Mouse (Mus musculus) liver, adult 10 weeks (tissue): ENCODE data around the gene Nelfb. TPM values are rescaled to one million over a fixed set of nuclear protein-coding genes. Genes with fewer than 3 reads are reported as not detected.

Source experiments
- polyA plus RNA-seq: library from polyadenylated mRNA; stranded (reverse); fragments of 350-450 nt; fragmentation: Illumina TruSeq; extraction: RNeasy Lipid Tissue Mini Kit (QIAGEN cat#74804); gene quantifications from one replicate; pipeline ENCODE4 v1.2.3, GENCODE M21; 2014; ENCODE audit warnings: low read depth, low replicate concordance

The Nelfb gene
- polyA plus RNA-seq, result 4.3 TPM

DNA sequence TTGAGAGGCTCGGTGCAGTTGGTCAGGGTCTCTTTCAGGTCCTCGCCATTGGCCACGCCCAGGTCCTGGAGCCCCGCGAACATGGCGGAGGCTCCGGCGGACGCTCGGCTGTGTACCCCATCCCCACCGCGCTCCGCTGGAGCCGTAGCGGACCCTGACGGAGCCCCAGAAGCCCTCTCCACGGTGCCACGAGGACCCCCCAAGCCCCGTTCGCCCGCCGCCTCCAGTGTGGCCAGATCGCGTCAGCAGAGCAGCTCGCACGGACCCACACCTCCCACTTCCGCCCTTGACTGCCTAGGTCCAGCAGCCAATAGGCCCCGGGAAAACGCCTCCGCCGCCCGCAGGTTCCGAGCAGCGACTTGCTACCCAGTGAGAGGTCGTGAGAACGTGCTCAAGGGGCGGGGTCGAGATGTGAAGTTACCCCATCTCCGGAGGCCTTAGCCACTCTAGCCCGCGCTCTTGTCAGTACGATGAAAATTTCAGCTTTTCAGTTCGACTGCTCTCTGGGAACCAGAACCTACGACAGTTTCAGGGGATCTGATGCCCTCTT lies at the start of gene Nelfb:
Gene Nelfb (minus strand): TSS at position 369 of the 550 bp plus-strand sequence.

DNA sequence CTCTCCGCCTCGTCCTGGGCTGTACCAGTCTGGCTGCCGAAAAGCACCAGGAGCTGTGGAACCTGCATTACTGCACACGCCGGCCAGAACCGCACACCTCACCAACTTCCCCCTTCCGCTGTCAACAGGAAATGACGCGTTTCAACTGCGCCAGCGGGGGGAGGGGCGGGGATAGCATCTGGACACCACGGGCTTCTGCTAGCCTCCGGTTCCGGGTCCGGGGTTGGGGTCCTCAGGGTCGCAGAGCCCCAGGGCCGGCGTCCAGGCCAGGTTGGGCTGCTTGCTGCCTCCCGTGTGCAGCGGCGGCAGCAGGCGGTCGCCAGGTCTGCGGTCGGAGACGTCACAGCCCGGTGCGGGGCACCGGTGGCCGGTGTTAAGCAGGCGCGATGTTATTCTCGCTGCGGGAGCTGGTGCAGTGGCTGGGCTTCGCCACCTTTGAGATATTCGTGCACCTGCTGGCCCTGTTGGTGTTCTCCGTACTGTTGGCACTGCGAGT lies 44.0 kb upstream of the Nelfb start, which contains the start of gene Tmem203:
Gene Tmem203 (plus strand): TSS at position 156 of the 496 bp plus-strand sequence.

DNA sequence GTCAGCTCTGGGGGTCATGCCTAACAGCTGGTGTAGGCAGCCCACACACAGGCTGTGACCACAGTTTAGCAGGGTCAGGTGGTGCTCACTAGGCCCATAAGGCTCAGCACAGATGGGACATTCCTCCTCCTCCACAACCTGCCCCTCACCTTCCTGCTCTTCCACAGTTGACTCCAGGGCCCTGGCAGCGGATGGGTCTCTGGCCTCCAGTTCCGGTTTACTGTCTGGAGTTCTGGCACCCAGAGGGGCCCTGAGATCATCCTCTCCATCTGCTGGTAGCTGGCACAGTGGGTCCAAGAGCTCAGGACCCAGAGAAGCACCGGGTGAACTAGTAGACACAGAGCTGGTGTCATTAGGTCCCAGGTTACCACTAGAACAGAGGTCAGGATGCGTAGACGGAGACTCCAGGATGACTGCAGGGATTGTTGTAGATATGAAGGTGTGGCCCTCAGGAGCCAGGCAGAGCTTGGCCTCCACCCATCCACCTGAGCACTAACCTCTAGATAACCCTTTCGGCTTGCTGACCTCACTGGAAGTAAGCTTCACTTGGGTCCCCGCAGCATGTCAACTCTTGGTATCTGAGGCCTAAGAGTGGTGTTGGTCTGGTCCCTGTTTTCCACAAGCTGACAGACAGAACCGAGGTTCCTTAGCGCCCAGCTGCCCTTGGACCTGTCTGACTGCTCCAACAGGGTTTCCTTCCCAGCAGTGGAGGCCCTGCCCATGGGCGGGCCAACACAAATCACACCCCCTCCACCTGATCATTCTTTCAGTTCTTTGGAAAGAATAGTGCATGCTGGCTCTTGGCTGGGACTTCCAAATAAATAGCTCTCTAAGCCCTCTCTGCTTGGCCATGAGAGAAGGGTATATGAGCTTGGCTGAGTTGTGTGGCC lies 35.1 kb upstream of the Nelfb start, which contains the start of gene AL732309.1:
Gene AL732309.1 (minus strand): TSS at position 681 of the 890 bp plus-strand sequence.

DNA sequence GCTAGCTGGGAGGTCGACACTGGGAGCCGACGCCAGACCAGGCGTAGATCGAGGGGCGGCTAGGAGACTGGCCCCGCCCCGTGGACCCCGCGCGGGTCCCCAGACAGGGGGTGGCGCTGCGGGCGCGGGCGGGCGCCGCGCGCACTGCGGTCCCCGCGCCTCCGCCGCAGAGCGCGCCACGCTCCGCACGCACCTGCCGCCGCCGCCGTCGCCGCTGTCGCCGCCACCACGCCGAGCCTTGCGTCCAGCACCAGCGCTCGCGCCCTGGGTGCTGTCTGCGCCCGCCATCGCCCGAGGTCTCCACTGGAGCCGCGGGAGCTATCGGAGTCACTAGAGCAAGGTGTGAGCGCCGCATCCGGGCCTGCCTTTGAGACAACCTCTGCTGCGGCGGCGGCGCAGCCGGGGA lies 30.8 kb upstream of the Nelfb start, which contains the start of the genes Rnf208 and Cysrt1:
Gene Rnf208 (plus strand): TSS at position 155 of the 406 bp plus-strand sequence.
Gene Cysrt1 (minus strand): TSS at position 352 of the 406 bp plus-strand sequence.

DNA sequence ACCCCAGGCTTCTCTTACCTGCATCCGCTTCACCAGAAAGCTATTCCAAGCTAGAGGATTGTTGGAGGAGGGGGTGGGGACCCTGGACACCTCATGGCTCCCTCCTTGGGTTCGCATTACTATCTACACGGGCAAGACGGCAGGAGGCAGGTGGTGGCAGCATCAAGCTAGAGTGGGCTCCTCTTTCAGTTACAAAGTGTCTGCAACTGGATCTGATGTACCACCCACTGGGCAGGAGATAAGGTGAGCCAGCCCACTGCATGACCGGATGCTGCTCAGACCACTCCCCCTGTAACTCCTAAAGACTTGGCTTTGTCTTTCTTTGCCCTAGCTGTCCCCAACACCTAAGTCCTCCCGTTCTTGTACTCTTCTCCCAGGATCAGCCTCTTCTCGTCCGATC lies 25.3 kb upstream of the Nelfb start, which contains the start of gene Rnf224:
Gene Rnf224 (minus strand): TSS at position 174 of the 400 bp plus-strand sequence.

DNA sequence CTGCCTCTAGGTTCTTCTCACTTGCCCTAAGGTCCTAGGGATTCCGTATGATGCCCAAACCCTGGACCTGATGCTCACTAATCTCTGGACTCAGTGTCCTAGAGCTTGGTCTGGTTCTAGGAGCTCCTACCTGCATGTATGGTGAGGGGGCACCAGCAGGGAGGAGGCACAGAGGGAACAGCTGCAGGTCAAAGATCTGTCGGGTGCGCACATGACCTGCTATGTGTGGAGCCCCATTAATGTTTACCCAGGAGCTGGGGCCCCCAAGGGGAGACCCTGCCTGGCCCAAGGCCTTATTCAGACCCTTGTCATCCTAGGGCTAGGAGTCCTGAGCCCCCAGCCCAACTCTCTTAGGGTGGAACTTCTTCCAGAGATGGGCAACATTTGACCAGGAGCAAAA lies 22.8 kb upstream of the Nelfb start, which contains the start of gene Slc34a3:
Gene Slc34a3 (minus strand): TSS at position 315 of the 400 bp plus-strand sequence.

DNA sequence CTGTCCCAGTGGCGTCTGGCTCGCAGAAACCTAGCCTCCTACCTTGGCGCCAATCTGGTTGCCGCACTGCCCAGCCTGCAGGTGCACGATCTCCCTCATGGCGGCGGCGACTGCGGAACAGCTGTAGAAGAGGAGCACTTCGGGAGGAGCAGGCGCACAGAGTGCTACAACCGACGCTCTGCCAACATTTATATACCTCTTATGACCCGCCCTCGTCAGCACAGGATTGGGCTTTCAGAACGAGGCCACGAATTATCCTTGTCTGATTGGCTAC lies 13.1 kb upstream of the Nelfb start, which contains the start of gene Tubb4b:
Gene Tubb4b (minus strand): TSS at position 211 of the 274 bp plus-strand sequence.

DNA sequence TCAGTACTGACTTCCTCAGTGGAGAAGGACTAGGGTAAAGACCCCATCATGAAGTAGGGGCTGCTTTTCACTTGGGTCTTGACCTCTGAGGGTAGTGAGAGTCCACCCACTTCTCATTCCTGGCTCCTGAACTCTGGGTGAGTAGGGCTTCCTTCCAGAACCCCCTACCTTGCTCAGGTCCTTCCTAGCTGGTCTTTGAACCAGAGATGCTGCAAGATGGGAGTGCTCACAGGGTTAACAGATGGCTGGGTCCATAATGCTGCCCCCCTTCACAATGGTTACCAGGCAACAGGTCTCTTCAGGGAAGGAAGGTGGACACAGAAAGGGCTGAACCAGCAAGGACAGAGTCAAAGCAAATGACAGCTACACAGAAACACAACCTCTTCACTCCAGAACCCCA lies 7.2 kb upstream of the Nelfb start, which contains the start of gene Fam166a:
Gene Fam166a (plus strand): TSS at position 301 of the 400 bp plus-strand sequence.

DNA sequence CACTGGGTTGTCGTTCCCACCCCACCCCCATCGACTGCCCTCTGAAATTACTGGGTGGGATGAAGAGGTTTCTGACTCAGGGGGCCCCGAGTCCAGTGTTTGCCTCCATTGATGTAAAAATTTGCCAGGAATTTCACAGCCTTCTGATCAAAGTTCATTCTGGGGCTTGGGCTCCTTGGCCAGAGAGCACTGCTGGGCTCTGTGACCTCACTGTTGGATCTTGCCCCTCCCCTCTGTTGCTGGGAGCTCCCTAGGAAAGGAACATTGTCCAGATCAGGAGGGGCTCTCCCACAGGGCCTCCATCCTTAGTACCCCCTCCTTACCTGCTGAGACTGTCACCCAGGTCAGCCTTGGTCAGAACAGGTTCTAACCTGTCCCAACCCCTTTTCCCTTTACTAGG lies 3.2 kb upstream of the Nelfb start, which contains the start of gene Stpg3:
Gene Stpg3 (minus strand): TSS at position 194 of the 400 bp plus-strand sequence.

DNA sequence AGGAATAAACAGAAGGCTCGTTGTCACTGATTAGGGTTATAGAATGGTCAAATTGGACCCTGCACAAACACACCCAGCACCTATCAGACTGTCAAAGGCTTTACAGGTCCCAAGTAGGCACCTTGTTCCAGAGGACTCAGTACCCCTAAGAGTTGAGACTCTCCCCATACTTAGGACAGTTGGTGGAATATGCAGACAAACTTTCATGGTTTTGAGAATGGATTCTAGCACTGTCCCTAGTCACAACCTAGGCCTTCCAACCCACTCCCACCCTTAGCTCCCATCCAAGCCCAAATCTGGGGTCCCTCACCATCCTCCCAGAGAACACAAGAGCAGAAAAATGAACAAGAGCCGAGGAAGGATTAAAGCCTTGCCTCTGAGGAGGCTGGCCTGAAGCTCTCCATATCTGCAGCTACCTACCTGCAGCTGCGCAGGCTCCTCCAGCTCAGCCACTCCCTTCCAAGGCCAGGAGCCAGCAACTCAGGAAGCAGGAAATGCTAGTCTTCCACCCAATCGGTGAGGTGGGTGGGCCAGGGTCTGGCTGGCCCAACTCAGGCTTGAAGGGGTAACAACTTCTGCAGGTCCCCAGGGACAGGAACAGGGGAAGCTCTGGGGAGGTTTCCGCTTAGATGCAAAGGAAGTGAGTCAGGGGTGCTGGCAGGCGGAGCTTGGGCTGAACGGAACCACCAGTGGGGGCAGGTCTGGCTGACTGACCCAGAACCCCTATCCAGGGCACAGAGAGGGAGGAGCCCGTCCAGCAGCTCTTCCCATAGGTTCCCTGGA lies 14.9 kb downstream of the Nelfb start, which contains the start of gene Tor4a:
Gene Tor4a (minus strand): TSS at position 715 of the 783 bp plus-strand sequence.

DNA sequence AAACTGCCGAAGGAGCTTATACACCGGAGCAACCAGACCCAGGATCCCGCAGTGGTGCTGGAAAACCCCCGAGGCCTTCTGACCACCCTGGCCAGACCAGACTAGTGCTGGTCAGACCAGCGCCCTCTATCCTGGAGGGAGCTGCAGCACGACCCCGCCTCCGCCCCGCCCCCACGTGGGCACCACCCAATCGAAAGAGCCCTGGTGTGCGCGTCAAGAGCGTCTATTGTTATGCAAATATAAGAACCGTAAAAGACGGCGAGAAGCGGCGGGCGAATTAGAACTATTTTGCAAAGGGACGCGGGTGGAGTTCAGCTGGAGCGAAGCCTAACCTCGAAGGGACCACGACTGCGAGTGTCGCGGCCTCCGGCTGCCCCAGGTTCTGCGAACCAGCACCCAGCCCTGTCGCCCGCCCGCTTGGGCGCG lies 30.8 kb downstream of the Nelfb start, which contains the start of gene Nrarp:
Gene Nrarp (plus strand): TSS at position 281 of the 426 bp plus-strand sequence.

Other genes starting within 250 kb of the Nelfb start
- gene Dph7, start 249.1 kb downstream of the Nelfb start, polyA plus RNA-seq, result 1.9 TPM
- 22.5 TPM for gene Mrpl41, start 236.4 kb downstream of the Nelfb start, polyA plus RNA-seq
- 26.6 TPM for gene Pnpla7, start 235.5 kb downstream of the Nelfb start, polyA plus RNA-seq
- 16.6 TPM for gene Nsmf, start 157.1 kb downstream of the Nelfb start, polyA plus RNA-seq
- 33.1 TPM for gene Entpd8, start 131.2 kb downstream of the Nelfb start, polyA plus RNA-seq
- gene Noxa1, start 116.3 kb downstream of the Nelfb start, polyA plus RNA-seq, result not detected
- 0.61 TPM for gene Nrarp, start 30.7 kb downstream of the Nelfb start, polyA plus RNA-seq
- 0.56 TPM for gene Tor4a, start 14.6 kb downstream of the Nelfb start, polyA plus RNA-seq
- gene Stpg3, start 3.1 kb upstream of the Nelfb start, polyA plus RNA-seq, result not detected
- gene Fam166a, start 7.3 kb upstream of the Nelfb start, polyA plus RNA-seq, result not detected
- 31.1 TPM for gene Tubb4b, start 13.2 kb upstream of the Nelfb start, polyA plus RNA-seq
- not detected for gene Slc34a3, start 22.9 kb upstream of the Nelfb start, polyA plus RNA-seq
- not detected for gene Rnf224, start 25.3 kb upstream of the Nelfb start, polyA plus RNA-seq
- not detected for gene Rnf208, start 30.8 kb upstream of the Nelfb start, polyA plus RNA-seq
- not detected for gene Cysrt1, start 31.0 kb upstream of the Nelfb start, polyA plus RNA-seq
- 0.69 TPM for gene AL732309.1, start 35.4 kb upstream of the Nelfb start, polyA plus RNA-seq
- 0.85 TPM for gene Tmem203, start 44.0 kb upstream of the Nelfb start, polyA plus RNA-seq
- 0.19 TPM for gene Tprn, start 51.1 kb upstream of the Nelfb start, polyA plus RNA-seq
- 2.6 TPM for gene Ssna1, start 60.9 kb upstream of the Nelfb start, polyA plus RNA-seq
- gene Anapc2, start 61.0 kb upstream of the Nelfb start, polyA plus RNA-seq, result 7.9 TPM
- not detected for gene Tmem210, start 76.7 kb upstream of the Nelfb start, polyA plus RNA-seq
- gene Lrrc26, start 78.4 kb upstream of the Nelfb start, polyA plus RNA-seq, result not detected
- gene Grin1, start 107.7 kb upstream of the Nelfb start, polyA plus RNA-seq, result not detected
- gene Man1b1, start 120.8 kb upstream of the Nelfb start, polyA plus RNA-seq, result 8.7 TPM
- gene Dpp7, start 144.9 kb upstream of the Nelfb start, polyA plus RNA-seq, result 4.9 TPM
- gene Uap1l1, start 154.2 kb upstream of the Nelfb start, polyA plus RNA-seq, result 1.8 TPM
- gene Sapcd2, start 160.8 kb upstream of the Nelfb start, polyA plus RNA-seq, result not detected
- gene Entpd2, start 184.4 kb upstream of the Nelfb start, polyA plus RNA-seq, result not detected
- gene Npdc1, start 187.9 kb upstream of the Nelfb start, polyA plus RNA-seq, result 1.1 TPM
- gene Fut7, start 211.8 kb upstream of the Nelfb start, polyA plus RNA-seq, result not detected
- gene Abca2, start 217.2 kb upstream of the Nelfb start, polyA plus RNA-seq, result 2.0 TPM
- not detected for gene Clic3, start 245.3 kb upstream of the Nelfb start, polyA plus RNA-seq
- gene Paxx, start 249.6 kb upstream of the Nelfb start, polyA plus RNA-seq, result 57.0 TPM